Mouse (Mus musculus) CH12.LX (cell line): Measurements from ENCODE around the gene Vsir. TPM values are rescaled to one million over a fixed set of nuclear protein-coding genes. Genes with fewer than 3 reads are reported as not detected.

Experiments
- DNase-seq: peaks from one replicate; pipeline ENCODE4 v3.0.0-alpha.2; 2013; ENCODE audit errors: extremely low read depth
- H3K27ac ChIP-seq: 2 replicates; pipeline ENCODE4 v1.5.1; 2012; ENCODE audit warnings: low read depth, mild to moderate bottlenecking, control low read depth, moderate library complexity; ENCODE audit not compliant: insufficient read depth
- H3K27me3 ChIP-seq: replicated peaks from 2 replicates; pipeline ENCODE3; 2012; ENCODE audit warnings: inconsistent platforms
- H3K36me3 ChIP-seq, 2 experiments: replicated peaks in 1 of 2; 2 replicates each; pipeline versions ENCODE3 to v1.6.1; 2012; ENCODE audit warnings: inconsistent platforms in 1 of 2, low read length in 1 of 2, mild to moderate bottlenecking in 1 of 2, mixed read lengths in 1 of 2, moderate library complexity in 1 of 2; ENCODE audit not compliant: control insufficient read depth in 1 of 2, insufficient read depth in 1 of 2
- H3K4me1 ChIP-seq, 2 experiments: 2 replicates each; pipeline ENCODE4 v1.6.1; 2012; ENCODE audit warnings: inconsistent platforms in 1 of 2, moderate library complexity in 1 of 2; ENCODE audit not compliant: insufficient read depth in 2 of 2, control insufficient read depth in 1 of 2
- H3K4me2 ChIP-seq: 2 replicates; pipeline ENCODE4 v1.6.1; 2012; ENCODE audit warnings: low read depth, mild to moderate bottlenecking, control low read depth; ENCODE audit not compliant: poor library complexity, insufficient read depth, severe bottlenecking
- H3K4me3 ChIP-seq, 3 experiments: fragments of 150-350 bp in 1 of 3; sonication (generic) in 1 of 3; replicated peaks in 1 of 3; 2 replicates each; pipeline versions ENCODE3 to v1.5.1; 2011 to 2012; ENCODE audit warnings: low read depth in 2 of 3, low read length in 2 of 3, mild to moderate bottlenecking in 2 of 3, moderate library complexity in 2 of 3, control low read depth in 1 of 3, improper control_type of control experiment in 1 of 3, inconsistent platforms in 1 of 3, mixed read lengths in 1 of 3; ENCODE audit not compliant: poor library complexity in 1 of 3
- H3K79me2 ChIP-seq: replicated peaks from 2 replicates; pipeline ENCODE4 v1.6.1; 2012; ENCODE audit warnings: mild to moderate bottlenecking, moderate library complexity; ENCODE audit not compliant: control insufficient read depth, poor library complexity, insufficient read depth, severe bottlenecking; ENCODE audit errors: extremely low read depth
- H3K9ac ChIP-seq: 2 replicates; pipeline ENCODE4 v1.6.1; 2012; ENCODE audit warnings: low read depth, mild to moderate bottlenecking, control low read depth, moderate library complexity; ENCODE audit not compliant: insufficient read depth
- H3K9me3 ChIP-seq: replicated peaks from 2 replicates; pipeline ENCODE3; 2012; ENCODE audit warnings: low read length, inconsistent platforms, mixed read lengths
- EP300 ChIP-seq: IDR thresholded peaks from 2 replicates; pipeline ENCODE4 v1.6.1; 2011; ENCODE audit warnings: low read length, improper control_type of control experiment
- HCFC1 ChIP-seq: IDR thresholded peaks from 2 replicates; pipeline ENCODE4 v1.6.1; 2012; ENCODE audit warnings: low read depth, mild to moderate bottlenecking, inconsistent platforms, low read length, improper control_type of control experiment
- JUND ChIP-seq: conservative IDR thresholded peaks from 2 replicates; pipeline ENCODE4 v1.6.1; 2011; ENCODE audit warnings: low read depth, low read length, improper control_type of control experiment
- KAT2A ChIP-seq: IDR thresholded peaks from 2 replicates; pipeline ENCODE4 v1.6.1; 2012; ENCODE audit warnings: low read length, improper control_type of control experiment, inconsistent platforms; ENCODE audit not compliant: insufficient replicate concordance
- MEF2A ChIP-seq: IDR thresholded peaks from 2 replicates; pipeline ENCODE4 v1.6.1; 2014; ENCODE audit warnings: low read depth, mild to moderate bottlenecking, inconsistent platforms, low read length, improper control_type of control experiment, borderline replicate concordance
- NELFE ChIP-seq: IDR thresholded peaks from 2 replicates; pipeline ENCODE4 v1.6.1; 2011; ENCODE audit warnings: low read depth, low read length, improper control_type of control experiment
- NRF1 ChIP-seq: IDR thresholded peaks from 2 replicates; pipeline ENCODE4 v1.6.1; 2014; ENCODE audit warnings: low read depth, mild to moderate bottlenecking, inconsistent platforms, low read length, improper control_type of control experiment, moderate library complexity
- PAX5 ChIP-seq: IDR thresholded peaks from 2 replicates; pipeline ENCODE4 v1.6.1; 2012; ENCODE audit warnings: low read length, inconsistent platforms, mixed read lengths
- POLR2A ChIP-seq: IDR thresholded peaks from 2 replicates; pipeline ENCODE4 v1.6.1; 2011; ENCODE audit warnings: low read depth, mild to moderate bottlenecking, improper control_type of control experiment, low read length
- SIN3A ChIP-seq: IDR thresholded peaks from 2 replicates; pipeline ENCODE4 v1.6.1; 2012; ENCODE audit warnings: low read length, improper control_type of control experiment, inconsistent platforms
- SMC3 ChIP-seq: IDR thresholded peaks from 2 replicates; pipeline ENCODE4 v1.6.1; 2011; ENCODE audit warnings: low read depth, low read length, improper control_type of control experiment
- UBTF ChIP-seq: IDR thresholded peaks from 2 replicates; pipeline ENCODE4 v1.6.1; 2012; ENCODE audit warnings: low read depth, mild to moderate bottlenecking, inconsistent platforms, low read length, improper control_type of control experiment, moderate library complexity
- USF1 ChIP-seq: IDR thresholded peaks from 2 replicates; pipeline ENCODE4 v1.6.1; 2014; ENCODE audit warnings: low read depth, mild to moderate bottlenecking, inconsistent platforms, low read length, improper control_type of control experiment
- USF2 ChIP-seq: conservative IDR thresholded peaks from 2 replicates; pipeline ENCODE4 v1.6.1; 2011; ENCODE audit warnings: low read depth, low read length, improper control_type of control experiment
- ZC3H11A ChIP-seq: IDR thresholded peaks from 2 replicates; pipeline ENCODE4 v1.6.1; 2012; ENCODE audit warnings: low read depth, mild to moderate bottlenecking, inconsistent platforms, low read length, improper control_type of control experiment
- ZKSCAN1 ChIP-seq: IDR thresholded peaks from 2 replicates; pipeline ENCODE4 v1.6.1; 2012; ENCODE audit warnings: low read depth, inconsistent platforms, low read length, improper control_type of control experiment, borderline replicate concordance
- ZMIZ1 ChIP-seq: IDR thresholded peaks from 2 replicates; pipeline ENCODE4 v1.6.1; 2012; ENCODE audit warnings: low read depth, mild to moderate bottlenecking, inconsistent platforms, low read length, improper control_type of control experiment
- ZNF384 ChIP-seq: IDR thresholded peaks from 2 replicates; pipeline ENCODE4 v1.6.1; 2012; ENCODE audit warnings: low read depth, low read length, improper control_type of control experiment, inconsistent platforms
- dilution Hi-C: fragments of 300-500 bp; cut with MboI; formaldehyde crosslinking; loops from 2 replicates; pipeline ENCODE4 v1.14.3; 2020; ENCODE audit warnings: low sequenced_read_pairs; ENCODE audit not compliant: extremely low pct_unique_long_range_greater_than_20kb, extremely low pct_ligation_motif_present
- in situ Hi-C: fragments of 300-500 bp; cut with MboI; formaldehyde crosslinking; loops from 3 replicates; pipeline ENCODE4 v1.14.3; 2019; ENCODE audit warnings: low sequenced_read_pairs, low pct_ligation_motif_present, low pct_unique_long_range_greater_than_20kb, mixed read lengths
- polyA plus RNA-seq: library from polyadenylated mRNA; unstranded; fragments of >175 nt; gene quantifications from 2 replicates; pipeline ENCODE4 v1.2.1, GENCODE M21; 2012; ENCODE audit warnings: low read depth; ENCODE audit not compliant: insufficient read length
- total RNA-seq, 2 experiments: library from RNA; depleted of rRNA; stranded (reverse); fragments of 300-350 nt in 1 of 2; fragments of >200 nt in 1 of 2; gene quantifications; 2 replicates each; pipeline ENCODE4 v1.2.3; 2012 to 2014

The Vsir gene
- total and polyA plus RNA-seq, 3 experiments, result 4.7 to 9.5 (median 5.5) TPM

DNA sequence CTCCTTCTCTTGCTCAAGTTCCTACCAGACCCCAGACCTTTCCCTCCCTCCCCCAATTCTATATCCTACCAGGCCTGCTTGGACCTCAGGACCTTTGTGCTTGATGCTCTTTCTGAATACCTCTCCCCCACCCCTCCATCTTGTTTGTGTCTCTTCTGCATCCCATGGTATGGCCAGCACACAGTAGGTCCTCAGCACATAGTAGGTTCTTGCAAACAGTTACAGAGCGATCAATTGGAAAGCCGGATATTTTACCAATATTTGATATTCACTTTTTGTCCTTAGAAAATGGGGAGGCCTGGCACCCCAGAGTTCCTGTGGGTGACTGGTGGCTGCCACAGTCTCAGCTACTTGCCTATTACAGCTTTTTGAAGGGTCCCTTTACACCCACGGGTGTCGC is 11.6 kb upstream of the Vsir start:
- H3K4me2 ChIP-seq, result no peak overlapping the region
- no peak overlapping the region for H3K9ac ChIP-seq
- H3K4me1 ChIP-seq, result no peaks in the 10 kb centered on the region
- DNase-seq, result no peak
- no peaks in the 10 kb centered on the region for H3K9me3 ChIP-seq
- no peaks in the 10 kb centered on the region for H3K79me2 ChIP-seq
- H3K27me3 ChIP-seq, result peaks cover 26% of the 10 kb centered on the region
- no peak overlapping the region for H3K4me3 ChIP-seq
- no peak for TF ChIP-seq SIN3A
- peak; percentile 96 for TF ChIP-seq ZKSCAN1
- TF ChIP-seq PAX5, result no peak
- dilution Hi-C loops, result no loop called here
- no peak overlapping the region for H3K27ac ChIP-seq
- H3K36me3 ChIP-seq, result no peaks in the 10 kb centered on the region
- in situ Hi-C loops, result no loop called here

DNA sequence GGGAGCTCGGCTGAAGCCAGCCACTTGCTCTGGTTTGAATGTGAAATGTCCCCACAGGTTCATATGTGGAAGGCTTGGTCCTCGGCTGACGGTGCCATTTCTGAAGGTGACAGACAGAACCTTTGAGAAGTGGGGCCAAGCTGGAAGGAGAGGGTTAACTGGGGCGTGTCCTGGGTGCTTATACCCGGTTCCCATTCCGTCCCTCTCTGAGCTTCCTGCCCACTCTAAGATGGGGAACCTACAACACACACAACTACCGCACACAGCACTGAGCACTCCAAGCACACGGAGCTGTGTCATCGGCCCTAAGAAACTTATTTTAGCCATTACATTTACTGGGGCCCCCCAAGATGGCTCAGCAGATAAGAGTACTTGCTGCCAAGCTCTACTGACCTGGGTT is 5.1 kb upstream of the Vsir start:
- in situ Hi-C loops (no loop called here), dilution Hi-C loops (no loop called here)
- DNase-seq, result no peak
- Histone ChIP-seq H3K4me2 (no peak overlapping the region), H3K9me3 (no peaks in the 10 kb centered on the region), H3K4me1 (peaks cover 0 to 5% of the 10 kb centered on the region in 2 experiments; a peak in 2 of 4 replicates), H3K79me2 (no peaks in the 10 kb centered on the region), H3K9ac (no peak overlapping the region), H3K4me3 (no peak overlapping the region), H3K36me3 (no peaks in the 10 kb centered on the region)
- TF ChIP-seq UBTF, result no peak
- no peak for TF ChIP-seq ZC3H11A
- no peak for TF ChIP-seq NELFE
- TF ChIP-seq USF2, result no peak
- TF ChIP-seq, all 38 proteins: peak for 0
- Histone ChIP-seq H3K27me3 (peaks cover 5% of the 10 kb centered on the region), H3K27ac (no peak overlapping the region)

DNA sequence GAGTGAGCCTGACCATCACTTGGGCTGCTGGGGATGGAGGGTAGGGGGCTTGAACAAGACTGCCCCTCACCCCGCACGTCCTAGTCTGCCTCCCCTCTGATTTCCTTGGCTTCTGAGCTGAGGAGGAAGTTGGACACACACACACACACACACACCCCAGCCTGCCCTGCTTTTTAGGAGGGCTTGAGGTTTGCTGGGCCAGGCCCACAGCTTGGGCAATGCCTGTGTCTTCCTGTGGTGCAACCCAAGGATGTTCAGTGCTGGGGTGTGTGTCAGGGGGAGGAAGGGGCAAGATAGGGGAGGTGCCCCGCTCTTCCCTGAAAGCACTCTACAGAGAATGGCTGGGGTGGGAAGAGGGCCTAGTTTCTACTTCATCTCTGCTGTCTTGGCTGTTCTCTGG is 2.5 kb upstream of the Vsir start:
- DNase-seq, result no peak
- dilution Hi-C loops (no loop called here), in situ Hi-C loops (no loop called here)
- Histone ChIP-seq H3K36me3 (no peaks in the 10 kb centered on the region), H3K9ac (no peak overlapping the region), H3K9me3 (no peaks in the 10 kb centered on the region), H3K4me2 (no peak overlapping the region), H3K4me3 (no peak overlapping the region), H3K79me2 (no peaks in the 10 kb centered on the region), H3K27ac (no peak overlapping the region), H3K4me1 (peaks cover 6 to 30% of the 10 kb centered on the region in 2 experiments; a peak in 3 of 4 replicates), H3K27me3 (peaks cover 19% of the 10 kb centered on the region)
- TF ChIP-seq ZC3H11A (no peak), EP300 (no peak), USF1 (no peak), ZKSCAN1 (no peak), NRF1 (no peak), KAT2A (no peak), POLR2A (no peak), ZMIZ1 (no peak), MEF2A (no peak), JUND (no peak), HCFC1 (no peak), ZNF384 (no peak), SMC3 (no peak)
